Mouse (Mus musculus) CD4-positive, CD25-positive, alpha-beta regulatory T cell, adult 4 months (primary cell): Measurements from ENCODE around the gene Ubqln1. TPM values are rescaled to one million over a fixed set of nuclear protein-coding genes. Genes with fewer than 3 reads are reported as not detected.

Experiments used
- ATAC-seq: one replicate; pipeline ENCODE4 v1.8.0; 2017
- polyA plus RNA-seq, 2 experiments: library from polyadenylated mRNA; unstranded; fragments of 100-300 nt; shearing (Covaris generic); gene quantifications; one replicate each; pipeline ENCODE4 v1.2.1; 2017

Gene Ubqln1
- 10 to 100 TPM; 14.2 to 21.1 TPM for polyA plus RNA-seq

DNA sequence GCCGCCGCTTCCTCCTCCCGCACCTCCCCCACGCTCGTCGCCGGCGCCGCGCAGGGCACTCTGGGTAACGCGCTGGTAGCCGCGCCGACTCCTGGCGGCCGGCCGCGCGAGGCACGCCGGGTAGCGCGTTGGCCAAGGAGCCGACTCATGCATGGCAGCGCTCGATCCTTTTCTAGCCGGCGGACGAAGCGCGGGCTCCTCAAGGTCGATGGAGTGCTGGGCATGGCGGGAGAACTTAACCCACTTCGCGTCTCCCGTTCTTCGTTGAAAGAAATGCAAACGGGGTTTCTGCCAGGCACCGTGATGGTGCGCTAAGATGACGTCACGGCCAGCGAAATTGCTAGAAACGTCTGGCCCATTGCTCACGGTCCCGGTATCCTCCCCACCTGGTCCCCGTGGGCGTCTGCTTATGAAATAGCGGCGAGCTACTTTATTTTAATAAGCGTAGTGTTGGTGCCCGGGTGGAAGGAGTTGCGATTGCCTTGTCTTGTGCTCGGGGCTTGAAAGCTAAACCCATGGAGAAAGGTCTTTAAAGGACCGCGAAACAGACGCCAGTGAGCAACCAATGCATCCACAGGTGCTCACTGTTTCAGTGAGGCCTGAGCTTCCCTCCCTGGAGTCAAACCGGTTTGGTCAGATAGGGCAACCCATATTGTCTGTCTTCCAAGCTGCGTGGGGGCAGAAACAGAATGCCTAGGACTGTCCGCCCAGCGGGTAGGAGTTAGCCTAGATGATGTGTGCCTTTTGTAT lies at the start of gene Ubqln1:
Ubqln1 (minus strand) TSS at position 62 of the 750 bp plus-strand sequence.
- peak; percentile 82 for ATAC-seq

DNA sequence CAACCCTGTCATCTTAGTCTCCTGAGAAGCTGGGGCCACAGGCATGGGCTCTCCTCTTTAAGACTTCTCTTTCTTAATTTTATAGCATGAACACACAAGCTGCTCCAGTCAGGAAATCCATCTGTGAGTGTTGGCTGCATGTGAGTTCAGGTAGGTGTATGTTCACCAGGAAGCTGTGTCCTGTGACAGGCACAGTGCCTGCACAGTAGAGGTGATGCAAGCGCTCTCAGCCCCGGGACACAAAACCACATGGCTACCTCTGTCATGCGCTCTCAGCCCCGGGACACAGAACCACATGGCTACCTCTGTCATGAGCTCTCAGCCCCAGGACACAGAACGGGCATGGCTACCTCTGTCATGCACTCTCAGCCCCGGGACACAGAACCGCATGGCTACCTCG lies 48.1 kb upstream of the Ubqln1 start:
- no peak for ATAC-seq

DNA sequence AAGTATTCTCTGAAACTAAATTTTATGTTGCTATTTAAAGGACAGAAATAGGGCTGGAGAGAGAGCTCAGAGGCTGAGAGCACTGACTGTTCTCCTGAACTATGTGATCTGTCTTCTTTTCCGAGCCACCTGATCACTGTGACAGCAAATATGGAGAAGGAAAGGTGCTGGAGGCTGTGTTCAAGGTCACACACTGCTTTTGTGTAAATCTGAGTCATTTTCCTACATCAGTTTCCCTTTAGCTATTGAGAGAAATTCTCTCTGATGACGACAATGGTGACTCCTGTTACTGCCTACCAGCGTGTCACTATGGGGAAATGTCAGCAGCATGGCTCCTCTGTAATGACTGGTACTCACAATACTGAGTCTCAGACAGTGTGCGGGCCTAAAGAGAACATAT lies 46.2 kb upstream of the Ubqln1 start:
- no peak for ATAC-seq

DNA sequence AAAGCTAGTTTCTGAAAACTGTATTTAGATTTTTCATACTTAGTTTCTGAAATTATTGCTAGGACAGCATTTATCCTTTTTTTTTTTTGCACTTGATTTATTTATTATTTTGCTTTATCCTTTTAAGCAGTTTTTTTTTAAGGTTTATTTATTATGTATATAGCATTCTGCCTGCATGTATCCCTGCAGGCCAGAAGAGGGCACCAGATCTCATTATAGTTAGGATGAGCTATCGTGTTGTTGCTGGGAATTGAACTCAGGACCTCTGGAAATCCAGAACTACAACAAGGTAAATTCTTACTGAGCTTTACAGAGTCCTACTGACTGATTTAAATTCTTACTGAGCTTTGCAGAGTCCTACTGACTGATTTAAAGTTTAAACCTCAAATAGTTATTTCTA lies 37.8 kb upstream of the Ubqln1 start:
- no peak for ATAC-seq

DNA sequence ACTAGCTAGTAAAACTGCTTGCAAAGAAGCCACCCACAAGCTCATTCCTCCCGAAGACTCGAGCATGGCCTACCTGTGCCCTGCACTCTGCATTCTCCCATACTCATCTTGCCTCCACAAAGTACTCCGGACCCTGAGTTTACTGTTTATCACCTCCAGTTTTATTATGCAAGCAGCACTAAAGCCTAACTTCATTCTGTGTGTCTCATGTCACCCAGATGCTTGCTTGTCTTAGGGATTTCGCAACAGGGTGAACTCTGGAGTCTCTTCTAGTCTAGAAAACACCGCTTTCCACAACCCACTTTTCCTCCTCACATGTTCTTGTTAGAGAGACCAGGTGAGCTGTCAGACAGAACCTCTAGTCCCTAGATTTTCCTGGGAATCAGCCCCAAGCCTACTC lies 33.5 kb upstream of the Ubqln1 start:
- ATAC-seq: no peak

DNA sequence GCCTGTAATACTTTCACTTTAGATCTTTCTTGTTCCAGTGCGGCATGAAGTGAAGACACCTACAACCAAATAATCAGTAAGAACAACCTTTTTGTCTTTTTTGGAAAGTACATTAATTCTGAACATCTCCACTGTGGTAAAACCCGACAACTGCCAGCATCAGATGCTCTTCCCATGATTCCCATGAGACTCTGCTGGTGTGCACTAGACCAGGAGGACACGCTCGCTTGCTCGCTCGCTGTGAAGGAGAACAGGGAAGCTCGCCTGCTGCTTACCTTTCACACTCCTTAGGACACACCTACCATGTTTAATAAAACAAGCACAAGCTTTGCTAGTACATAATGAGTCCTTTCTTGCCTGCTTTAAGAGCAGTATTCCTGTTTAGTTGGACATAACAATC lies 21.1 kb upstream of the Ubqln1 start:
- ATAC-seq: no peak

DNA sequence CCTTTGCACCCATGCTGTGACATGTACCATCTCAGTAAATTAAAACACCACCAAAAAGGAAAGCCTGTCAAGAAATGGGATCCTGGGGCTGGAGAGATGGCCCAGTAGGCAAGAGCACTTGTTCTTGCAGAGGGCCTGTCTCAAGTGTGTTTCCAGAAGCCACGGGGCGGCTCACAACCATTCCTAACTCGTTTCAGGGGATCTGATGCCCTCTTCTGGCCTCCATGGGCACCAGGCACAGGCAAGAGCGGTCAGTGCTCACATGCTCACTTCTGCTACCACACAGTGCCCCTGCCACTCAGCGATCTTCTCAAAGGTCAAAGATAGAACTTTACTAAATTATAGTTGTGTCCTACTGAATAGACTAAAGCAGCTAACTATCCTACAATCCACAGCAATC lies 17.2 kb upstream of the Ubqln1 start:
- peak; percentile 70 for ATAC-seq

DNA sequence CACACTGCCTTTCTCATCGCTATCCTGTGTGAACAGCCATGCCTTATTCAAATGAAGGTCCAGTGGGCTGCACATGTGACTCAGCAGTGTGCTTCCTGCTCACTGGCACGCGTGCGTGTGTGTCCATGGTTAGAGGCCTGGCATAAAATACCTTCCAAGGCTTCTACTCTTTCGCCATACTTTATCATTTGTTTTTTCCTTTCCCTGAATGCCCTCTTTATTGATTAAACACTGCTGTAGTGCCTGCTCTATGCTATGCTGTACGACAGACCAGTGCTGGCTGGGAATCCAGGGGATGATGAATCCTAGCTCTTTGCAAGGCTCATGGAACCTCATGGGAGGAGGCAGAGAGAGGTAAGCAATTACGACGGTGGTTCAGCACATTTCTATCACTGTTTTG lies 16.6 kb upstream of the Ubqln1 start:
- no peak for ATAC-seq

DNA sequence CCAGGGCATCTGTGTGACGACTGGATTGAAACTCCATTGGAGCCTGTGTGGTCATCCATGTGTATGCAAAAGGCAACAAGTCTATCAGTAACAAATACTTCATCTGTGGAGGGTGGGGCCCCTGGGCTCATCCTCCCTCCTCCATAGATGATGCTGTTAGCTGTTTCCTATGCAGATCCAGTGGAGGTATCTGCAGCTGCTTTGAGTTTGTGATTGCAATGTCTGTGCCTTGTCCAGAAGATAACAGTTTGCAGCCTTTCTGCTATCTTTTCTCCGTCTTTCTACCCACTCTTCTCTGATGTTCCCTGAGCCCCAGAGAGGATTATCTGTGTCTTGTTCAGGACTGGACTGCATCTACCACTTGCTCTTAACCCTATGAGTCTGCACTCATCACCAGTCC lies 13.2 kb upstream of the Ubqln1 start:
- ATAC-seq: no peak

DNA sequence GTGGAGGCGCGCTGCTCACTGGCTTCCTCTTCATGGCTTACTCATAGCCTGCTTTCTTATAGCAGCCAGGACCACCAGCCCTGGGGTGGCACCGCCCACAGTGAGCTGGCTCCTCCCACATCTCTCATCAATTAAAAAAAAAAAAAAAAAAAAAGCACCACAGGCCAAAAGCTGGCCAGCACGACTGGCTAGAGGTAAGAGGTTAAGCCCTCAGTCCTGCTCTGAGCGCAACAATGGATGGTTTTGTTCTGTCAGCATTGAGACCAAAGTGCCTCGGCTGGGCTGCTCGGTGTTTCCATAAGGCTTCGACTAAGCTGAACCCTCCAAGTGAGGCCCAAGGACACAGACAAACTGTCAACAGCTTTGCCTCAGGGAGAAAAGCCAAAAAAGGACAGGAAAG lies 10.2 kb upstream of the Ubqln1 start:
- ATAC-seq: no peak

DNA sequence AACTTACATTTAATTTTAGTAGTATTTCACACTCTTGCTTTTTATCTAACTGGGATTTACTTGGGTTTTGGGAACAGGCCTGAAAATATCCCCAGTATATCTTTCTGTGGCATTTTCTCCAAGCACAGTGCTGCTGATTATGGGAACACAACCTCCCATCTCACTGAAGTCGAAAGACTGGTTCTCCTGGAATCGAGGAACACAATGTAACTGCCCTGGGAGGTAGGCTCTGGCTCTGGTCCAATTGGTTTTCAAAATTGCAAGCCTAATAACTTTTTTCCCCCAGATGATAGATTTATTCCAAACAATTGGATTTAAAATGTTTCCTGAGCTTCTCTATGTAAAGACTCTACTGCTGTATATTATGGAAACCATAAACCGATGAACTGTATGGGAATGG lies 4.8 kb upstream of the Ubqln1 start:
- no peak for ATAC-seq

DNA sequence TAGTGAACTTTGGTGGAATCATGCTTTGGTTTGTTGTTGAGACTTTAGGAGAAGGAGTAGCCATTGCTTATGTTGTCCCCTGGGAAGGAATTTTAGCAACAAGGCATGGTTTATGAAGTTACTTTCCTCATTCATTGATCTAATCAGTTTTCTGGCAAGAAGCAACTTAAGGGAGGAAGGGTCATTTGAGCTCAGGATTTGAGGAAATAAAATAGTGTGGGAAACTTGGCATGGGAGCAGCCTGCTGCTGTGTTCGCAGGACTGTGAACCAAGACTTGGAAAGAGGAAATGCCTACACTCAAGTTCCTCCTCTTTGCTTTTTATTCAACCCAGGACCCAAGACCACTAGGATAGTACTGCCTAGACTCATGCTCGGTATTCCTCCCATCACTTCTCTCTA lies 2.1 kb upstream of the Ubqln1 start:
- ATAC-seq: no peak

DNA sequence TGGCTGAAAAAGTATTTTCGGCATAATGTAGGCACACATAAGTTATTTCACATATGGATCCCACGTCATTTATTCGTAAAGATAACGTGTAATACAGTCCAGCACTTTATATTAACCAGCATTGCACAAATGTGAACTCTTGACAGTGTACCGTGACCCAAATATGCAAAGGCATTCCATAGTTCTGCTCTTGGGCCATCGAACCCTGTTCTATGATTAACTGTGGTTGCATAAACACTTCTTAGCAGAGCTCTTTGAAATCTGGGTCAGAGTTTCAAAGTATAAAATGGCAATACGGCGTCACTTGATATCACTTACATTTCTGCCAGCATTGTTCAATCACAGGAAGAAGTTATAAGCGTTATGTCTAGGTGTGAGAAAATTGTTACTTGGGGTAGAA lies 942 bp upstream of the Ubqln1 start:
- no peak for ATAC-seq

DNA sequence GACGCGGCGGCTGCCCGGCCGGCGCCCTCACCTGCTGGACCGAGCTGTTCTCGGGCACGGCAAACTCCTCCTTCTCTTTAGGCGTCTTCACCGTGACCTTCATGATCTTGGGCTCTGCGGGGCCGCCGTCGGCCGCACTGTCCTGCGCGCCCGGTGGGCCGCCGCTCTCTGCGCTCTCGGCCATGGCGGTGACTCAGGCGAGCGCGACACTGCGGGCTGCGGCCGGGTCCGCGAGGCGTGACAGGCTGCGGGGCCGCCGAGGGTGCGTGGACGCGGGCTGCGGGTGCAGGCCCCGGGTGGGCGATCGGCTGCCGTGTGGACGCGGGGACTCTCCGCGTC lies 231 bp downstream of the Ubqln1 start:
- ATAC-seq: no peak

DNA sequence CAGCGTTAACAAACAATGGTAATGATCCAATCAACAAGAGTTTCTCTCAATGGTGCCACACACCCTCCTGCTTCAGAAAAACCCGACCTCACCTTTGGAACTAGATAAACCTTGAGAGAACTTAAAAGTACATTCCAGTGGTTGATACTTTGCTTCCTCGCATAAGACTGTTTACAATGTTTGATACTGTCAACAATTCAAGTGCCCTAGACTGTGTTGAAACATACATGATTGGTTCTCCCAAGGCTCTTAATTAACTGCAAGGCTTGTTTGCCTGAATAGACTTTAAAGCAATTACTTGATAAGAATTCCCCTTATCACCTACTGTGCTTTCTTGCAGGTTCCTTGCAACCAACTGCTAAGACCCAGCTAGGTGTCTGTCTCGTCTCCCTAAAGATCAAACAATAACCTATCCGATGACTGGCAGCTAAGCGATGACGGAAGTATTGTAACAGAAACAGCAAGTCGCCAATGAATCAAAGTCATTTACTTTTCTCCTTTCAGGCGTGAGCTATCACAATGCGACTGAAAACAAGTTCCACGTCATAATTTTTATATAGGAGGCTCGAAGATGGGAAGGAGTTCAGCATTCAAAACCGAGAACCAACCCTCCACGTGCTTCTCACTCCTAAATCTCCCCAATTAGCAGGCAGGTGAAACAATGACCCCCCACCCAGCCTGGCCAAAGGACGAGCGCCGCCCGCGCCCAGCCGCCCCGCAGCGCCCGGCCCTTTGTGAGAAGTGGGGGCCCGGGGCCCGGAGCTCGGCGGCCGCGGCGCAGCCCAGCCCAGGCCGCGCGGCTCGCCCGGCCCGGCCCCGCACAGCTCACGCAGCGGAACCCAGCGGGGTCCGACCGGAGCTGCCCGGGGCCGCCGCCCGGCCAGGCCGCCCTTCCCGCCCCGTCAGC lies 854 bp downstream of the Ubqln1 start:
- ATAC-seq: peak; percentile 46

DNA sequence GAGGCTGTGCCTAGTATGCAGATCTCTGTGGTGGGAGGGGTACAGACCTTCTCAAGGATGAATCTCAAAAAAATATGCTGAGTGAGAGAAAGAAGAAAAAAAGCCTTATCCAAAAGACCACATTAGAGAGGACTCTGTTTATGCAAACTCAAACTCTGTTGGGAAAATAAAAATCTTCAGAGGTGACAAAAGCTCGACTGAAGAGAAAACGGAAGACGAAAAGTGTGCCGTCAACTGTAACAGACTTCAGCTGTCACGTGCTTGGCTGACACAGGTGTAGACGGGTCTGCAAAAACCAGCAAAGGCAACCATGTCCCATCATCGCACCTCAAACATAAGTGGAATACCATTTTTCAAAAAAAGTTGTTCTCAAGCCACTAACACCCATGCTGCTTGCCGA lies 1.7 kb downstream of the Ubqln1 start:
- no peak for ATAC-seq

DNA sequence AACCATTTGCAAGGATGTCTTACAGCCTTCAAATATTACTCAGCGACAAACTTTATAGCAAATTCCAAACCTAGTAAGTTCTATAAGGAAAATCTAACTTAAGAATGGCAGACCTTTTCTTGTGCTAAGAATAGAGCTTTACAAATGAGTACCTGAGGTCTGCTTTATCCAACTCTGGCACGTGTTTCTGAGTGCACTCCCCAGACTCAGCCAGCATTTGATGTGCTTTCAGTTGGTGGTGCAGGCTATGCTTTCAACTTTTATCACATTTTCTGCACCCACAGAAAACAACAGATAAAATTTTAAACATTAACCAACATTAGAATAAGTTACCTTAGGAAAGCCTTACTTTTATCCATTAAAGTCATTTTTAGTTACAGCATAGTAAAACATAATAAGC lies 2.9 kb downstream of the Ubqln1 start:
- no peak for ATAC-seq

DNA sequence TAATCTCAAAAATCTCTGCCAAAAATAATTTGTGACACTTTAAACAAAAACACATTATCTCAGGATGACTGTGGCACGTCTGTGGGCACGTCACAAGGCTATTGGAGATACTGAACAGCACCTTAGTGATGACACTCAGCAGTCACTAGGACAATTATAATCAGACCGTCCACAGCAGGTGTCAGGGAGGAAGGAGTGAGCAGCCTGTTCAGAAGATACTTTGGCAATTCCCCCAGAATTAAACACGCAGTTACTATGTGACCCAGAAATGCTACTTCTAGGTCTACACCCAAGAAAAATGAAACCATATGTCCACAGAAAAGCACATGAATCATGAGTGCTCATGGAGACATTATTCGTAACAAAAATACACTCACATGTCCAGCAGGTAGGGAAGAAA lies 5.0 kb downstream of the Ubqln1 start:
- ATAC-seq: no peak

DNA sequence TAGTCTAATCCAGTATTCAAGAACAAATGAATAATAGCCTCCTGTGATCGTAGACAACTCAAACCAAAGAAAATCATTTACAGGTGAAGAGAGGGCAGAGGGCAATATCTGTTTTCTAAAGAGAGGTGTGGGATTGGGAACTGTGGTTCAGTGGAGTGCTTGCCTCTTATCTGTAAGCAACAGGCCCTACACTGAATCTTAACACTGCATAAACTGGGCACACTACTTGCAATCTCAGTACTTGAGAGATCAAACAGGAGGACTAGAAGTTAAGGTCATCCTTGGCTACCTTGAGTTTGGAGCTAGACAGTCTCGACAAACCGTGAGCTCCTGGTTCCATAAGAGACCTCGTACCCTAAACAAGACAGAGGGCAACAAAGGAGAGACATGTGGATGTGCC lies 9.4 kb downstream of the Ubqln1 start:
- ATAC-seq: no peak

DNA sequence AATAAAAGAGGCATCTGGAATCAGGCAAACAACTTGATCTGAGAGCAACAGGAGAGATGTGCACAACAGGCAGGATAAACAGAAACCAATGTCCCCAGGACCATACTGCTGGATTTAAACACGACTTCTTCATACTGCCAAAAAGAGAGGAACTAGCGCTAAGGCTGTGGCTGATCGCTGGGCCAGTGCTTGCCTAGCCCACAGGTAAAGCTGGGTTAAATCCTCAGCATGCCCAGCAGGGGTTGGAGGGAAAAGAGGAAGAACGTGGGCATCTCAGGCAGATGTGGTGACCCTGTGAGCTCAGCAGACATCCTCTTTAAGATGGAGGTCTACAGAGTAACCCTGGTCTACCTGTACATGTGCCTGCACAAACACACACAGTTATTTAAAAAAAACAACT lies 10.5 kb downstream of the Ubqln1 start:
- ATAC-seq: no peak

DNA sequence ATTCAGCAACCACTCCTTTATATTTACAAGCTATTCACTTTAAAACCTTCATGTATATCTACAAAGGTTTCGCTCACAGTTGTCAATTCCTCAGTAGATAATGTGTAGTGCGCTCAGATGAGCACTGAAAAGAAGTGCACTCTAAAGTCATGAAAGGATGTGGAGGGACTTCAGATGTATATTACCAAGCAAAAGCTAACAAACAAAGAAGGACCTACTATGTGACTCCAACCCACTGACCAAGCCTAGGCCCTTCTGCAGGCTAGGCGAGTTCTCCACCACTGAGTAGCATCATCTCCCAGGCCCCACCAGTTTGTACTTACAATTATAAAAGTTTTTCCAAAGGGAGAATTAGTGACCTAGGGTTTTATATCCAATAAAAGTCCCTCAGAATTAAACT lies 11.3 kb downstream of the Ubqln1 start:
- ATAC-seq: no peak

DNA sequence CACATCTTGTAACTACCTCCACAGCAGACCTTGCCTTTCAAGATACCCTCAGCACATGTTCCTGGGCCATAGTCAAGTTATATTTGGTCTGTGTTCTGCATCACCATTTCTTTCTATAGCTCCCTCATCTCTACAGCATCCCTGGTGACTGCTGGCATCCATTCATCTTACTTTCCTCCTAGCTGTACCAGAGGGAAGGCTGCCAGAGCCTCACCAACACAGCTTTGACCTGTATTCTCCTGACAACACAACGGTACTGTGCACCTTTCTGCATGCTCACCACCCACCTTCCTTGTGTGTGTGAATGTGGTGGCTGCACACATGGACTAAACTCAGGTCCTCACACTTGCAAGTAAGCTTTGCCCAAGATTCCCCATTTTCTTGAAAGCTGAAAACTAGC lies 12.6 kb downstream of the Ubqln1 start:
- ATAC-seq: no peak

DNA sequence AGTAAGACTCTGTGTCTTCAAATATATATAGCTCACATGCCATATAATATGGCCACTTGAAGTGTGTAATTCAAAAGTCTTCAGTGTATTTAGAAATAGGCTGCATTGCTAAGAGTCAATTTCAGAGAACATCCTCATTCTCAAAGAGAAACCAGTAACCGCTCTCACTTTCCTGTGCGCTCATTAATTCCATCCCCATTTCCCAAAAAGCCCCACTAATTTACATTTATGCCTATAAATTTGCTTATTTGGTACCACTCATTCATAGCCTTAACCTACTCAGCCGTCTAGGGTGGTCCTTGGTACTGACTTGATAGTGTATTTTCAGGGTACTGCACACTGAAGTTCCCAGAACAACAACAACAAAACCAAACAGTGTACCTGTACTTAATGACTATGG lies 13.5 kb downstream of the Ubqln1 start:
- ATAC-seq: no peak

DNA sequence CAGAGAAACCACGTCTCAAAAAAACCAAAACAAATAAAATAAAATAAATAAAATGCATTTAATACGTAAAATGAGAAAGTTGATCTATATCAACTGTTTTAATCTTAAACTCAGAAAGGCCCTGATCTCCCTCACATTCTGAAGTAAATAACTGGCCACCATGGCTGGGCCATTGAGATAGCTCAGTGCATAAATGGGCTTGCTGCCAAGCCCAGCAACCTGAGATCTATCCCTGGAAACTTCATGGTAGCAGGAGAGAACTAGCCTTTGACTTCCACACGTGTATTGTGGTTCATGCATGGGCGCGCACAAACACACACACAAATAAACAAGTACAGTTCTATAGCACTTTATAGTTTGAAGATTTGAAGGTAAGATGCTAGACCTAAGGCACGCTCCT lies 14.1 kb downstream of the Ubqln1 start:
- no peak for ATAC-seq
